Mouse (Mus musculus): ENCODE data around the gene Tomm34.

GRCm38 (mm10) chr2:164098603-164099250 is 27.8 kb upstream of the Tomm34 start:
- TF ChIP-seq POLR2A (IDR thresholded peaks at IDR 0.05; ENCODE audit: borderline replicate concordance, extremely low read depth, insufficient read depth, insufficient read length, poor library complexity, severe bottlenecking) (no peak), CTCF (IDR thresholded peaks at IDR 0.05; ENCODE audit: borderline replicate concordance, extremely low read depth, insufficient read depth, insufficient read length) (no peak)
